Mouse (Mus musculus): ENCODE results near the gene Il9. TPM values are rescaled to one million over a fixed set of nuclear protein-coding genes. Genes with fewer than 3 reads are reported as not detected.

Gene Il9
- total RNA-seq, 2 experiments from 2014 or later = not detected

- intact Hi-C loops (cut with DNase I) = loop anchor here (10.0 kb wide), 1 partner anchor 270 kb away; no protein-coding TSS in a partner anchor
- H3K4me3 ChIP-seq = no peak overlapping the region
- DNase-seq = peak; percentile 31
- no peak overlapping the region for H3K27ac ChIP-seq
- no peak for TF ChIP-seq CTCF (IDR thresholded peaks at IDR 0.05)
Measured at GRCm38 (mm10) chr13:56434311-56434751, 47.7 kb downstream of the Il9 start.

- H3K27ac ChIP-seq = no peak overlapping the region
- H3K4me3 ChIP-seq = no peak overlapping the region
- peak; percentile 53 for DNase-seq
- peak; percentile 69 for TF ChIP-seq CTCF (IDR thresholded peaks at IDR 0.05)
- intact Hi-C loops (cut with DNase I) = loop anchor here (10.0 kb wide), 1 partner anchor 269 kb away; no protein-coding TSS in a partner anchor
Measured at GRCm38 (mm10) chr13:56433466-56433865, 48.6 kb downstream of the Il9 start.

- intact Hi-C loops (cut with DNase I) = loop anchor here (10.0 kb wide), 1 partner anchor 268 kb away; no protein-coding TSS in a partner anchor
- no peak for TF ChIP-seq CTCF (IDR thresholded peaks at IDR 0.05)
- DNase-seq = no peak
- H3K4me3 ChIP-seq = no peak overlapping the region
- no peak overlapping the region for H3K27ac ChIP-seq
Measured at GRCm38 (mm10) chr13:56432496-56432895, 49.5 kb downstream of the Il9 start.

Other genes starting within 250 kb of the Il9 start
- gene Neurog1, start 230.1 kb downstream of the Il9 start, total RNA-seq (2021) = not detected
- gene Cxcl14, start 185.7 kb downstream of the Il9 start, total RNA-seq (2021) = 10 to 100 TPM; 30.7 to 35.6 TPM
- not detected for gene Gm3045, start 55.7 kb downstream of the Il9 start, total RNA-seq (2021)
- gene Slc25a48, start 43.9 kb downstream of the Il9 start, total RNA-seq (2021) = not detected
- not detected for gene Fbxl21, start 40.2 kb upstream of the Il9 start, total RNA-seq (2021)
- gene Lect2, start 66.3 kb upstream of the Il9 start, total RNA-seq (2021) = not detected
- 10 to 100 TPM; 13.0 to 24.8 TPM for gene Tgfbi, start 127.3 kb upstream of the Il9 start, total RNA-seq (2021)
- 10 to 100 TPM; 24.4 to 24.5 TPM for gene Smad5, start 220.8 kb upstream of the Il9 start, total RNA-seq (2021)